Mouse (Mus musculus): ENCODE data around the gene Nemp1. TPM values are rescaled to one million over a fixed set of nuclear protein-coding genes. Genes with fewer than 3 reads are reported as not detected.

Gene Nemp1
- polyA plus RNA-seq, 1 experiment = 2.5 TPM

DNA sequence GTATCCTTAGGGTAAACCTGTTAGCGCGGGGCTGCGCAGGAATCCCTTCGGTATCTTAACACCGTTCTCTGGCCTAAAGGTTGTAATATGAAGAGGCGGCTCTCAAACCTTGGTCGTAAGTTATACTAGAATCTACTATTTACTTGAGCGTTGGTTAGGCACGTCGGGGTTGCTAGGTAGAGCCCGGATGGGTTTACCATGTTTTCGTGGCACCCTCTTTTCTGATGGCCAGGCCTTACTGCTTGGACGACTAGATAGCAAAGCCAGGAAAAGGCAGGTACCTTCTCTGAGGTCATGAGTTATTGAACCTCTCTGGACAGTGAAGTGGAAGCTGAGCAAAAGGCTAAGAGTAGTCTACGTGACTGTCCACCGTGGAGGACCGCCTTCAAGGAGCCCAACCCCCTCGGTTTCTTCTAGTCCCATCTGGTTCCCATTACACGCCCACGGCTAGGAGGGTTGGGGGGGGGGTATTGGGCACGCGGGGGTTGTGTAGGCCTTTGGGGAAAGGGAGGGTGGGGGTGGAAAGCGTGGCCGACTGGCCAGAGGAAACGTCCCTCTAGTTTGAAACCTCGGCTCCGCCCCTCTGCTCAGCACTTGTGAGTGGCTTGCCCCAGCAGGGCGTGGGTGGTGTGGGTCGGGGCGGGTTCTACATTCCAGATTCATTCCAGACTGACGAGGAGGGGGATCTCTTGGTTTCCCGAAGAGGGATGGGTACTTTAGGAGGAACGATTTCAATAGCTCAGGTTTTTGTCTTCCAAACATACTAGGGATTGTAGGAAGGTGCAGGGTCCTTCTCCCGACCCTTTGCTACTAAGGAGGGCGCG, 780 bp downstream of the Nemp1 start:
- TF ChIP-seq CTCF (IDR thresholded peaks at IDR 0.05; ENCODE audit: extremely low read depth, insufficient read length, insufficient replicate concordance, low read depth, low read length) (no peak), POLR2A (IDR thresholded peaks at IDR 0.05; ENCODE audit: low read depth, low read length) (no peak)
- H3K4me1 ChIP-seq (ENCODE audit: control insufficient read depth, insufficient read depth, insufficient read length, low read length) = peaks cover 13% of the 10 kb centered on the region
- WGBS = 1% methylated on average over 35 of the region's 35 CpGs
- no peaks in the 10 kb centered on the region for H3K27me3 ChIP-seq (ENCODE audit: control insufficient read depth, insufficient read depth, low read length)
- peak overlapping the region; percentile 97 for H3K27ac ChIP-seq (ENCODE audit: insufficient read depth, low read depth, low read length)
- peak overlapping the region; percentile 75 for H3K4me3 ChIP-seq (ENCODE audit: low read depth, low read length)
- H3K36me3 ChIP-seq (ENCODE audit: control insufficient read depth, insufficient read depth, low read length) = peaks cover 14% of the 10 kb centered on the region

DNA sequence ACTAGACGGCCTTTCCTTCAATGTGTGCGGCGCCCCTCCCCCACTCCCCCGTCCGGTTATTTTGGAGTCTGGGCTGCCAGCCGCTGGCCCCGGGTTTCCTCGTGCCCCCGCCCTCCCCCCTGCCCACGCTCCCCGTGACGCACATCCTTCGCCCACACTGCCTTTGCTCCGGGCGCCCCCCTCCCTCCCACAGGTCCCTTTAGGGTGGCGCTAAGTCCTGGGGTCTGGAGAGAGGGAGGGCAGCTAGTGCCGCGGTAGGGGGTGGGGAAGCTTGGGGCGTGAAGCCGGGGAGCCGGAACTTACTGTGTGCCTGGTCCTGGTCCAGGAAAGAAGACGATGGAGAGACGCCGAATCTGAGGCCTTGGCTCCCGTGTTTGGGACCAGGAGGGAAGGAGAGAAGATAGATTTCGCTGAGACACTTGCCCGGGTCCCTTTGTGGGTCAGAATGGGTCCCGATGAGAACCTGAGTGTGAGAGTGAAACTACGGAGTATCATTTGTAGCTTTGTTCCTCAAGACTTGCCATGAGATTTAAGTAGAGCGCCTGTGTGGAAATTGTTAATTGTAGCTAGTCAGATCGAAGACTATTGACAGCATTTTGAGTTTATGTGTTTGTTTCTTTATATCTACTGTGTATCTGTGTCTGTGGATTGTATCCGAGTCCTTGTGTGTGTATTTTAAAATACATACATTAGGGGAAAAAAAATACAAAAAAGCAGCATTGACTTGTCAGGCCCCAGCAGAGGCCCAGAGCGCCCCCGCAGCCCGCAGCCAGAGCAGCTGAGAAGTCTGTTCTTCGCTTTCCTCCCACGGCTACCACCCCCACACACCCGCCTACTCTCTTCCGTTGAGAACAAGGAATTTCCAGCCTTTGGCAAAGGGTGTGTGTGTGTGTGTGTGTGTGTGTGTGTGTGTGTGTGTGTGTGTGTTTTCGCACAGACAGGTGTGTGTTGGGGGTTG, 1.7 kb downstream of the Nemp1 start, which contains the start of gene Nab2:
TSS of gene Nab2 (minus strand) at position 476 of the 958 bp plus-strand sequence.
- H3K27me3 ChIP-seq (ENCODE audit: control insufficient read depth, insufficient read depth, low read length) = no peaks in the 10 kb centered on the region
- H3K4me1 ChIP-seq (ENCODE audit: control insufficient read depth, insufficient read depth, insufficient read length, low read length) = peaks cover 6% of the 10 kb centered on the region
- WGBS = 11% methylated on average over 40 of the region's 40 CpGs
- TF ChIP-seq POLR2A (IDR thresholded peaks at IDR 0.05; ENCODE audit: low read depth, low read length) = no peak; the same call in 1 of the 2 replicates
- TF ChIP-seq CTCF (IDR thresholded peaks at IDR 0.05; ENCODE audit: extremely low read depth, insufficient read length, insufficient replicate concordance, low read depth, low read length) = no peak
- peak within 1 kb of the TSS; percentile 75 for H3K4me3 ChIP-seq (ENCODE audit: low read depth, low read length)
- peaks cover 12% of the 10 kb centered on the region for H3K36me3 ChIP-seq (ENCODE audit: control insufficient read depth, insufficient read depth, low read length)
- H3K27ac ChIP-seq (ENCODE audit: insufficient read depth, low read depth, low read length) = peak within 1 kb of the TSS; percentile 97

DNA sequence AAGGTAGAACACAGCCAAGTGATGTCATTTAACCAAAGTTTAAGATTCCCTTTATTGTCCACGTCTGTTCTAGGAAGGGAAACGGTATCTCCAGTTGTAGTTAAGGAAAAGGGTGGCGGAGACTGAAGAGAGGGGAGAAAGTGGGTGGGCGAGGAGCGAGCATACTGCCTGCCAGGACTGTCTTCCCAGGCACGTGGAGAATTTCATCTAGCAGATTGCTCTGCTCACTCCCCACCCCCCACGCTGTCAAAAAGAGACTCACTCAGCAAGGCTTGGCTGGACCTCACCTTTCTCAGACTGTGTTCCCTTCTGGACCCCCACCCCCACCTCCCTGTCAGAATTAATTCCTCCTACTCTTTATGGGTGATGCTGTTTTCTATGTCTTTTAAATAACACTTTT, 2.5 kb downstream of the Nemp1 start:
- peak overlapping the region; percentile 97 for H3K27ac ChIP-seq (ENCODE audit: insufficient read depth, low read depth, low read length)
- WGBS = 54% methylated on average over 7 of the region's 7 CpGs
- H3K27me3 ChIP-seq (ENCODE audit: control insufficient read depth, insufficient read depth, low read length) = no peaks in the 10 kb centered on the region
- TF ChIP-seq CTCF (IDR thresholded peaks at IDR 0.05; ENCODE audit: extremely low read depth, insufficient read length, insufficient replicate concordance, low read depth, low read length) (no peak), POLR2A (IDR thresholded peaks at IDR 0.05; ENCODE audit: low read depth, low read length) (no peak)
- peaks cover 6% of the 10 kb centered on the region; the same call in 1 of the 2 replicates for H3K4me1 ChIP-seq (ENCODE audit: control insufficient read depth, insufficient read depth, insufficient read length, low read length)
- H3K36me3 ChIP-seq (ENCODE audit: control insufficient read depth, insufficient read depth, low read length) = peaks cover 6% of the 10 kb centered on the region; the same call in 1 of the 2 replicates
- no peak overlapping the region for H3K4me3 ChIP-seq (ENCODE audit: low read depth, low read length)

DNA sequence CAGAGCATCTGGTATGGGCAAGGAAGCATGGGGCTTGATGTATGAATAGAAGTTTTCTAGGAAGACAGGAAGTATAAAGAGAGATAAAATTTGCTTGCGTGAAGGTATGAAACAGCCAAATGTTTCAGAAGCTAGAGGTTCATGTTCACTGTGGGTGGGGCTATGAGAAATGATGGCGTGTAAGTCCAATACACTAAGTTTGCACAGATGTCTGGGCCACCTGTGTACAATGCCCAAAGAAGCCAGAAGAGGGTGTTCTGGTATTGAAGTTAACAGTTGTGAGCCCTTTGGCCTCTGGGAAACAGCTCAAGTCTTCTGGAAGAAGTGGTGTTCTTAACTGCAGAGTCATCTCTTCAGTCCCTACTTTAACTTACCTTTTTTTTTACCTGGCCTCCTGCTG, 3.5 kb downstream of the Nemp1 start:
- WGBS = 49% methylated on average over 2 of the region's 2 CpGs
- TF ChIP-seq CTCF (IDR thresholded peaks at IDR 0.05; ENCODE audit: extremely low read depth, insufficient read length, insufficient replicate concordance, low read depth, low read length) = no peak
- no peak for TF ChIP-seq POLR2A (IDR thresholded peaks at IDR 0.05; ENCODE audit: low read depth, low read length)
- H3K4me1 ChIP-seq (ENCODE audit: control insufficient read depth, insufficient read depth, insufficient read length, low read length) = peaks cover 1% of the 10 kb centered on the region; the same call in 1 of the 2 replicates
- no peaks in the 10 kb centered on the region for H3K36me3 ChIP-seq (ENCODE audit: control insufficient read depth, insufficient read depth, low read length)
- no peaks in the 10 kb centered on the region for H3K27me3 ChIP-seq (ENCODE audit: control insufficient read depth, insufficient read depth, low read length)
- no peak overlapping the region for H3K27ac ChIP-seq (ENCODE audit: insufficient read depth, low read depth, low read length)
- no peak overlapping the region for H3K4me3 ChIP-seq (ENCODE audit: low read depth, low read length)

DNA sequence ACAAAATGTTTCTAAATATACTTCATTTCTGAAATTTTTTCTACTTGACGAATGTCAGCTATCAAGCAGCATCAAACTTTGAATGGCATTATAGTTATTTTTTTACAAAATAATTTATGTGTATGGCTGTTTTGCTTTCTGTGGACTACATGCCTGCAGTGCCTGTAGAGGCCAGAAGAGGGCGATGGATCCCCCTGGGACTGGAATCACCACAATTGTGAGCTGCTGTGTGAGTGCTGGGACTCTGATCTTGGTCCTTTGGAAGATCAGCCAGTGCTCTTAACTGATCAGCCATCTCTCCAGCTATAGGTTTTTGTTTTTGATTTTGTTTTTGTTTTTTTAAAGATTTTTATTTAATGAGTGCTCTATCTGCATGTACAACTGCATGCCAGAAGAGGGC, 4.6 kb downstream of the Nemp1 start:
- Histone ChIP-seq H3K4me3 (ENCODE audit: low read depth, low read length) (no peak overlapping the region), H3K27me3 (ENCODE audit: control insufficient read depth, insufficient read depth, low read length) (no peaks in the 10 kb centered on the region), H3K36me3 (ENCODE audit: control insufficient read depth, insufficient read depth, low read length) (no peaks in the 10 kb centered on the region), H3K4me1 (ENCODE audit: control insufficient read depth, insufficient read depth, insufficient read length, low read length) (peaks cover 1% of the 10 kb centered on the region; the same call in 1 of the 2 replicates), H3K27ac (ENCODE audit: insufficient read depth, low read depth, low read length) (no peak overlapping the region)
- TF ChIP-seq POLR2A (IDR thresholded peaks at IDR 0.05; ENCODE audit: low read depth, low read length) (no peak), CTCF (IDR thresholded peaks at IDR 0.05; ENCODE audit: extremely low read depth, insufficient read length, insufficient replicate concordance, low read depth, low read length) (peak; percentile 89; the same call in 1 of the 2 replicates)
- WGBS = 49% methylated on average over 2 of the region's 2 CpGs

DNA sequence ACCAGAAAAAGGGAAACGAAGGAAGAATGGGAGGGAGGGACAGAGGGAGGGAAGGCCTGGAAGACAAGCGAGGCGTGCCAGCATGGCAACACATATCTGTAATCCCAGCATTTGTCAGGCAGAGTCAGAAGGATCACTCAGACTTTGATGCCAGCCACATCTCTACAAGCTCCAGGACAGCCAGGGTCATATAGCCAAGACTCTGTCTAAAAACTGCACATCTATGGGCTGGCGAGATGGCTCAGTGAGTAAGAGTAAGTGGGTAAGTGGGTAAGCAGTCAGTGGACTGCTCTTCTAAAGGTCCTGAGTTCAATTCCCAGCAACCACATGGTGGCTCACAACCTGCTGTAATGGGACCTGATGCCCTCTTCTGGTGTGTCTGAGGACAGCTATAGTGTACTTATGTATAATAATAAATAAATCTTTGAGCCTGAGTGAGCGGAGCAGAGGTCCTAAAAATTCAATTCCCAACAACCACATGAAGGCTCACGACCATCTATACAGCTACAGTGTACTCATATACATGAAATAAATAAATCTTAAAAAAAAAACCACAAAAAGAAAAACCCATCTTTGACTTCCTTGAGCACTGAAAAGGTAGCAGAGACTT, 7.5 kb downstream of the Nemp1 start:
- Histone ChIP-seq H3K27ac (ENCODE audit: insufficient read depth, low read depth, low read length) (no peak overlapping the region), H3K36me3 (ENCODE audit: control insufficient read depth, insufficient read depth, low read length) (no peaks in the 10 kb centered on the region), H3K4me3 (ENCODE audit: low read depth, low read length) (no peak overlapping the region), H3K27me3 (ENCODE audit: control insufficient read depth, insufficient read depth, low read length) (no peaks in the 10 kb centered on the region), H3K4me1 (ENCODE audit: control insufficient read depth, insufficient read depth, insufficient read length, low read length) (0 out of 2 replicates have a peak, but pooled peaks cover 3% of the 10 kb centered on the region)
- TF ChIP-seq POLR2A (IDR thresholded peaks at IDR 0.05; ENCODE audit: low read depth, low read length) (no peak), CTCF (IDR thresholded peaks at IDR 0.05; ENCODE audit: extremely low read depth, insufficient read length, insufficient replicate concordance, low read depth, low read length) (no peak)
- WGBS = 88% methylated on average over 6 of the region's 6 CpGs

Data from small intestine, adult 2 months (tissue).